20 mouse cellular contexts compared by ENCODE assay signal in the genomic region with DNA sequence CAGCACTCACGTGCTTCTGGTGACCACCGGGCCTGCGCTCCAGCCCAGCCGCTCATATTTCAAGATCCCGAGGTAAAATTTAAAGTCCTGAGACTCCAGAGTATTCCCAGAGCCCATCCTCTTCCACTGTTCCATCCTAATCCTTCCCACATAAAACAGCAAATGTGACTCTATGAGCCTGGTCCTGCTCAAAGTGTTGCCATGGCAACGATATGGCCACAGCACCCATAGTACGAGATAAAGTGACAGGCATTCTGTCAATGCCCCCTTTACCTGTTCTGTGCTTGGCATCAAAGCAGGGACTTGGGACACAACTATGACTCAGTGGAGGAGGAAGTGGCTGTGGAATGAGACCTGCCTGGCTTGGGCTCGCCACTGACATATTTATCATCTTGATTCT. TPM values are rescaled to one million over a fixed set of nuclear protein-coding genes. Genes with fewer than 3 reads are reported as not detected.
"Had no signal": no experiment of that assay in that cellular context is flagged by ENCODE, and none has a peak within 500 bp of the region (broad histone marks: within the 10 kb centered on the region; RNA-seq: fewer than 3 reads in every experiment).

No protein-coding gene starts in this region.

- H3K9me3 ChIP-seq: liver, embryonic 13.5 days; liver, embryonic 15.5 days; lung, embryonic 15.5 days; neural tube, embryonic 13.5 days; neural tube, embryonic 15.5 days; stomach, embryonic 15.5 days had no signal

- H3K4me1 ChIP-seq: liver, embryonic 15.5 days; lung, embryonic 15.5 days; megakaryocyte, embryonic 14.5 days; neural tube, embryonic 13.5 days; neural tube, embryonic 15.5 days; stomach, embryonic 15.5 days had no signal

- H3K9ac ChIP-seq: liver, embryonic 13.5 days; liver, embryonic 15.5 days; liver, postnatal 0 days; lung, embryonic 15.5 days; neural tube, embryonic 13.5 days; neural tube, embryonic 15.5 days; stomach, embryonic 15.5 days had no signal

- H3K4me2 ChIP-seq: liver, embryonic 11.5 days; liver, embryonic 13.5 days; liver, embryonic 15.5 days; lung, embryonic 15.5 days; neural tube, embryonic 13.5 days; neural tube, embryonic 15.5 days; stomach, embryonic 15.5 days had no signal

- H3K36me3 ChIP-seq: liver, embryonic 13.5 days; liver, embryonic 15.5 days; lung, embryonic 15.5 days; neural tube, embryonic 13.5 days; neural tube, embryonic 15.5 days; stomach, embryonic 15.5 days had no signal

- ATAC-seq: liver, postnatal 0 days; lung, postnatal 0 days had no signal

- H3K27ac ChIP-seq: liver, embryonic 13.5 days; liver, embryonic 15.5 days; lung, embryonic 15.5 days; macrophage; neural tube, embryonic 13.5 days; neural tube, embryonic 15.5 days; stomach, embryonic 15.5 days had no signal

- DNase-seq: liver; liver, embryonic 13.5 days; liver, postnatal 0 days; lung, adult 2 months; lung, postnatal 14 days; lung, postnatal 36 days; right cerebral cortex, postnatal 14 days; thymus, adult 18-20 months; thymus, postnatal 14 days; thymus, postnatal 36 days had no signal

- H3K4me3 ChIP-seq: liver, embryonic 13.5 days; liver, embryonic 15.5 days; lung, embryonic 15.5 days; megakaryocyte, embryonic 14.5 days; myocyte; neural tube, embryonic 13.5 days; neural tube, embryonic 15.5 days; stomach, embryonic 15.5 days had no signal

- H3K27me3 ChIP-seq: neural tube, embryonic 15.5 days had no signal

RNA-seq across cellular contexts. Expression of gene Cited4, which starts 10.5 kb away (rescaled TPM):
- polyA plus RNA-seq: macrophage, myocyte had no signal
